Mouse (Mus musculus): ENCODE data around the gene Tmem189. TPM values are rescaled to one million over a fixed set of nuclear protein-coding genes. Genes with fewer than 3 reads are reported as not detected.
"Not testable (repeated sequence)": the region's sequence is repeated elsewhere in the genome, so short reads cannot be mapped to it uniquely, and the experiment has no call there.

Gene Tmem189
- polyA plus RNA-seq, 1 experiment from 2014 or later = 33.4 TPM

GRCm38 (mm10) chr2:167622965-167623364, 66.7 kb downstream of the Tmem189 start:
- WGBS = 85% methylated on average over 5 of the region's 5 CpGs
- no peak for ATAC-seq (replicated peaks)
- no peak overlapping the region for H3K27ac ChIP-seq
- no peak overlapping the region for H3K4me3 ChIP-seq
- peaks cover 17% of the 10 kb centered on the region for H3K4me1 ChIP-seq
- no peaks in the 10 kb centered on the region for H3K36me3 ChIP-seq (replicated peaks)
- no peaks in the 10 kb centered on the region for H3K9me3 ChIP-seq
- no peak overlapping the region for H3K9ac ChIP-seq
- H3K27me3 ChIP-seq (replicated peaks) = no peaks in the 10 kb centered on the region
- H3K4me2 ChIP-seq = no peak overlapping the region

GRCm38 (mm10) chr2:167622352-167622751, 67.3 kb downstream of the Tmem189 start:
- Histone ChIP-seq H3K4me3 (no peak overlapping the region), H3K9me3 (no peaks in the 10 kb centered on the region), H3K27ac (no peak overlapping the region), H3K4me1 (peaks cover 18% of the 10 kb centered on the region), H3K4me2 (no peak overlapping the region), H3K27me3 (replicated peaks) (no peaks in the 10 kb centered on the region), H3K36me3 (replicated peaks) (0 out of 2 replicates have a peak, but pooled peaks cover 2% of the 10 kb centered on the region), H3K9ac (no peak overlapping the region)
- WGBS = 86% methylated on average over 13 of the region's 13 CpGs
- no peak for ATAC-seq (replicated peaks)

DNA sequence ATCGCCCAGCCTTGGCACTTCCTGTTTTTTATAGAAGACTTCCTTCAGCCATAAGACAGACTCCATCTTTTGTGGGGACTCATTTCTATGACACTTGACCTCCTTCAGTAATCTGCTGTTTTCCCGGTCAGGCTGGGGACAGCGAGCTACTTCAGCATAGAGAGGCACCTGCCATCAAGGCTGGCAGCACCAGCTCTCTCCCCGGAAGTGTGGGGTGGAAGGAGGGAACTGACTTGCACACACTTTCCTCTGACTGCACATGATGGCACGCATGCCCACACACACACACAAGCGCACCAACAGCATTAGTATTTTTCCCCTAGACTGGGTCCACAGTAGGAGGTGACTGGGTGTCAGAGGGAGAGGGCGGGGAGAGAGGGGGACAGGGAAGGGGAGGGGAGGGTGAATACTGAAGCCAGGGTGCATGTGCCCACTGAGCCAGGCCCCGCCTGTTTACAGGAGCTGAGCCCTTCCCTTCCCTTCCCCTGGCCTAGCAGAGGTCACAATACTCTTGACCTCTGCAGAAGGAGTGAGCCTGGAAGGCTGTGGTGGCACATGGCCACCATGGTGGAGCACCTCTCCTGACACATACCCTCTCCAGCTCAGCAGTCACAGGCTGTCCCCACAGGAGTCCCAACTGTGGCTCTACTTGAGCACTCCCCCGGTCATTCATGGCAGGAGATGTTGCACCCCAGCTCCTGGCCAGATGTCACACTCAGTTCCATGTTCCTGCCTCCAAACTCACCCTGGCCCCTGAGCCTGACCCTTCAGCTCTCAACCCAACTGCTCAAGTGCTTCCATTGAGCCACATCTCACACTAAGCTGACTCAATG, 68.2 kb downstream of the Tmem189 start:
- Histone ChIP-seq H3K9ac (no peak overlapping the region), H3K9me3 (no peaks in the 10 kb centered on the region), H3K4me1 (peaks cover 13% of the 10 kb centered on the region), H3K4me3 (no peak overlapping the region), H3K36me3 (replicated peaks) (peaks cover 6% of the 10 kb centered on the region; the same call in 1 of the 2 replicates), H3K27me3 (replicated peaks) (no peaks in the 10 kb centered on the region), H3K27ac (no peak overlapping the region), H3K4me2 (no peak overlapping the region)
- ATAC-seq (replicated peaks) = no peak
- 80% methylated on average over 9 of the region's 9 CpGs for WGBS

GRCm38 (mm10) chr2:167617472-167617871, 72.2 kb downstream of the Tmem189 start:
- ATAC-seq (replicated peaks) = no peak
- no peaks in the 10 kb centered on the region for H3K27me3 ChIP-seq (replicated peaks)
- H3K27ac ChIP-seq = no peak overlapping the region
- 25% methylated on average over 4 of the region's 4 CpGs for WGBS
- H3K4me3 ChIP-seq = no peak overlapping the region
- no peak overlapping the region for H3K4me2 ChIP-seq
- peaks cover 7% of the 10 kb centered on the region; the same call in 1 of the 2 replicates for H3K4me1 ChIP-seq
- H3K36me3 ChIP-seq (replicated peaks) = peaks cover 27% of the 10 kb centered on the region
- no peaks in the 10 kb centered on the region for H3K9me3 ChIP-seq
- H3K9ac ChIP-seq = no peak overlapping the region

- WGBS = 87% methylated on average over 3 of the region's 3 CpGs
- Histone ChIP-seq H3K9ac (no peak overlapping the region), H3K4me3 (no peak overlapping the region), H3K4me1 (peaks cover 7% of the 10 kb centered on the region; the same call in 1 of the 2 replicates), H3K36me3 (replicated peaks) (peaks cover 27% of the 10 kb centered on the region), H3K4me2 (no peak overlapping the region), H3K27me3 (replicated peaks) (no peaks in the 10 kb centered on the region), H3K9me3 (no peaks in the 10 kb centered on the region), H3K27ac (no peak overlapping the region)
- no peak for ATAC-seq (replicated peaks)
Observed at GRCm38 (mm10) chr2:167617034-167617433, 72.6 kb downstream of the Tmem189 start.

- WGBS = 95% methylated on average over 7 of the region's 7 CpGs
- not testable (repeated sequence) for H3K27ac ChIP-seq; ATAC-seq (replicated peaks); H3K4me1 ChIP-seq; H3K4me2 ChIP-seq; H3K9me3 ChIP-seq; H3K27me3 ChIP-seq (replicated peaks); H3K9ac ChIP-seq; H3K4me3 ChIP-seq
- peaks cover 37% of the 10 kb centered on the region for H3K36me3 ChIP-seq (replicated peaks)
Observed at GRCm38 (mm10) chr2:167613335-167613734, 76.3 kb downstream of the Tmem189 start.

DNA sequence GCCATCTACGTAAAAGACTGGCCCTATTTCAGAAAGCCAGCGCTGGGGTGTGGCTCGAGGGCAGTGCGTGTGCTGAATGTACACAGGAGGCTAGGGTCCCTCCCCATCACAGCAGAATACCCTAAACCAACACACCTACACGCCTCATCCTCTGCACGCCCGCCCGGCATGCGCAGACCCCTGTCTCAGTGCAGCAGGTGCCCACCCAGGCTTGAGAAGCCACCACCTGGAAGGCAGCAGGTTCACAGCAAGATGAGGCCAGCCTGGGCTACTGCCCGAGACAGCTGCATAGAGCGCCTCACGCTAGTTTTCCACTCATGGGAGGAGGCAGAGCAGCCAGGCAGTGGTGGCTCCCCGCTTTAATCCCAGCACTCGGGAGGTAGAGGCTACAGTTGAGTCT, 77.5 kb downstream of the Tmem189 start:
- Histone ChIP-seq H3K9me3 (no peaks in the 10 kb centered on the region), H3K9ac (no peak overlapping the region), H3K4me2 (no peak overlapping the region), H3K27me3 (replicated peaks) (no peaks in the 10 kb centered on the region), H3K36me3 (replicated peaks) (peaks cover 35% of the 10 kb centered on the region), H3K4me3 (no peak overlapping the region), H3K27ac (no peak overlapping the region), H3K4me1 (no peaks in the 10 kb centered on the region)
- WGBS = 95% methylated on average over 14 of the region's 14 CpGs
- no peak for ATAC-seq (replicated peaks)

- Histone ChIP-seq H3K9me3 (no peaks in the 10 kb centered on the region), H3K4me3 (no peak overlapping the region), H3K36me3 (replicated peaks) (peaks cover 33% of the 10 kb centered on the region), H3K27me3 (replicated peaks) (no peaks in the 10 kb centered on the region), H3K27ac (no peak overlapping the region), H3K9ac (no peak overlapping the region), H3K4me2 (no peak overlapping the region), H3K4me1 (no peaks in the 10 kb centered on the region)
- WGBS = 89% methylated on average over 10 of the region's 10 CpGs
- ATAC-seq (replicated peaks) = no peak
Observed at GRCm38 (mm10) chr2:167611287-167611686, 78.3 kb downstream of the Tmem189 start.

GRCm38 (mm10) chr2:167606745-167607123, 82.9 kb downstream of the Tmem189 start:
- H3K27me3 ChIP-seq (replicated peaks) = no peaks in the 10 kb centered on the region
- no peak overlapping the region for H3K4me2 ChIP-seq
- no peak for ATAC-seq (replicated peaks)
- H3K9ac ChIP-seq = no peak overlapping the region
- H3K9me3 ChIP-seq = no peaks in the 10 kb centered on the region
- no peaks in the 10 kb centered on the region for H3K4me1 ChIP-seq
- no peak overlapping the region for H3K4me3 ChIP-seq
- H3K36me3 ChIP-seq (replicated peaks) = peaks cover 13% of the 10 kb centered on the region
- 92% methylated on average over 4 of the region's 4 CpGs for WGBS
- H3K27ac ChIP-seq = no peak overlapping the region

DNA sequence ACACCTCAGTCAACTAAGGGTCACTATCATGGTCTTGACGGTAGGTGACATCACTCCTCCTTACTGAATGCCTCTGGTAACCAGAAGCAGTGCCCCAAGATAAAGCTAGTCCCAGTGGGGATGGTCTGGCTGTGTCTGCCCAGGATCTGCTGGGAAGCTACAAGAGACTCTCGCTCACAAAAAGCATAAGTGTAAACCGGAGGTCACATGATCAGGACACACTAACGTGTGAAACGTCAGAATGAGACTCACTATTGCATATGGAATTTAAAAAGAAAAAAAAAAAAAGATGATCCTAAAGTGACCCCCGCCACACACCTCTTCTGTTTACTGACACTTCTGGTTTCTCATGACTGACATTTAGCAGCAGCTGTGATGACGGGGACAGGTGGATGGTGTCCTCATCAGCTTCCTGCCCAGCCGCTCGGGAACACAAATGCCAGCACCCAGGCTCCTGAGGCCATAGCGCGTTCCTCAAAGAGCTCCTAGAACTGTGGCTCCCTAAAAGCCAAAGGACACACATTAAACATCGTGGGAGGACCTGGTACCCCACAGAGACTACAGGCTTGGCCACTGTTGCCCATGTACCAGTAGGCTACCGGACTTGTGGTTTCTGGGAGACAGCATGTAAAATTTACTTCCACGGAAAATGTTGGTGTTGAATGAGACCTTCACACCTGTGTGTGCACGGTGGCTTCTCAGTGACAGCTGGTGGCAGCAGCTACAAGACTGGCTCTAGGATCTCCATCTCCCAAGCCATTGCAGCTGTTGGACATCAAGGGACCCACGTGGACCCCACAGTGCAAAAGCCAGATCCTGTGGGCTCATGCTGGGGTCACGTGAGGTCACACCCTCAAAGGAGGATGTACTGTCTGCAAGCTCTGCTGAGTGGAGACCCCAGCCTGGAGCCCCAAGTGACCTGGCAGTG, 83.5 kb downstream of the Tmem189 start:
- Histone ChIP-seq H3K4me1 (no peaks in the 10 kb centered on the region), H3K9me3 (no peaks in the 10 kb centered on the region), H3K9ac (no peak overlapping the region), H3K4me2 (no peak overlapping the region), H3K36me3 (replicated peaks) (peaks cover 13% of the 10 kb centered on the region), H3K27me3 (replicated peaks) (no peaks in the 10 kb centered on the region), H3K4me3 (no peak overlapping the region), H3K27ac (no peak overlapping the region)
- no peak for ATAC-seq (replicated peaks)
- WGBS = 76% methylated on average over 17 of the region's 17 CpGs

- Histone ChIP-seq H3K4me3 (no peak overlapping the region), H3K27ac (no peak overlapping the region), H3K9ac (no peak overlapping the region), H3K9me3 (no peaks in the 10 kb centered on the region), H3K4me2 (no peak overlapping the region), H3K36me3 (replicated peaks) (peaks cover 13% of the 10 kb centered on the region), H3K4me1 (no peaks in the 10 kb centered on the region), H3K27me3 (replicated peaks) (no peaks in the 10 kb centered on the region)
- ATAC-seq (replicated peaks) = peak; percentile 80
- WGBS = 25% methylated on average over 11 of the region's 11 CpGs
Observed at GRCm38 (mm10) chr2:167605178-167605794, 84.3 kb downstream of the Tmem189 start.

- H3K4me1 ChIP-seq = no peaks in the 10 kb centered on the region
- no peak overlapping the region for H3K27ac ChIP-seq
- H3K9me3 ChIP-seq = no peaks in the 10 kb centered on the region
- no peak overlapping the region for H3K9ac ChIP-seq
- no peak for ATAC-seq (replicated peaks)
- H3K36me3 ChIP-seq (replicated peaks) = 0 out of 2 replicates have a peak, but pooled peaks cover 3% of the 10 kb centered on the region
- H3K4me2 ChIP-seq = no peak overlapping the region
- no peaks in the 10 kb centered on the region for H3K27me3 ChIP-seq (replicated peaks)
- WGBS = 49% methylated on average over 5 of the region's 5 CpGs
- H3K4me3 ChIP-seq = no peak overlapping the region
Observed at GRCm38 (mm10) chr2:167602978-167603377, 86.6 kb downstream of the Tmem189 start.
